Mouse (Mus musculus) olfactory bulb, adult 2 months (tissue): ENCODE data around the gene Lgals7. TPM values are rescaled to one million over a fixed set of nuclear protein-coding genes. Genes with fewer than 3 reads are reported as not detected.
A peak's percentile ranks its signal among the peaks of the same experiment; 100 is the strongest.
"Not testable (repeated sequence)": the region's sequence is repeated elsewhere in the genome, so short reads cannot be mapped to it uniquely, and the experiment has no call there.

Experiments
- H3K27ac ChIP-seq: fragments of 200-500 bp; 2 replicates; pipeline ENCODE4 v1.5.1; 2012; ENCODE audit warnings: low read depth, low read length; ENCODE audit not compliant: insufficient read depth
- H3K4me1 ChIP-seq: fragments of 200-500 bp; 2 replicates; pipeline ENCODE4 v1.6.1; 2012; ENCODE audit warnings: low read length; ENCODE audit not compliant: control insufficient read depth, insufficient read depth
- H3K4me3 ChIP-seq: fragments of 200-500 bp; 2 replicates; pipeline ENCODE4 v1.5.1; 2012; ENCODE audit warnings: mild to moderate bottlenecking, low read depth, low read length, moderate library complexity; ENCODE audit not compliant: insufficient read depth
- CTCF ChIP-seq: fragments of 200-500 bp; IDR thresholded peaks from 2 replicates; pipeline ENCODE4 v1.5.1; 2012; ENCODE audit warnings: low read depth, mild to moderate bottlenecking, low read length, moderate library complexity; ENCODE audit not compliant: insufficient read depth
- POLR2A ChIP-seq: fragments of 200-500 bp; IDR thresholded peaks from 2 replicates; pipeline ENCODE4 v1.6.1; 2012; ENCODE audit warnings: mild to moderate bottlenecking, low read depth, low read length, moderate library complexity; ENCODE audit not compliant: insufficient read depth
- WGBS: fragments of 180-500 bp; shearing (Covaris S2); methylation state at CpG from one replicate; pipeline ENCODE4 v1.1.7; 2018; 5-methylcytosine and 5-hydroxymethylcytosine counted together
- polyA plus RNA-seq: library from polyadenylated mRNA; stranded (reverse); fragments of >200 nt; gene quantifications from 2 replicates; pipeline ENCODE4 v1.2.4, GENCODE M21; 2012; ENCODE audit warnings: low replicate concordance; ENCODE audit not compliant: missing spikeins, insufficient read depth, insufficient read length

Gene Lgals7
- polyA plus RNA-seq, 1 experiment = not detected

DNA sequence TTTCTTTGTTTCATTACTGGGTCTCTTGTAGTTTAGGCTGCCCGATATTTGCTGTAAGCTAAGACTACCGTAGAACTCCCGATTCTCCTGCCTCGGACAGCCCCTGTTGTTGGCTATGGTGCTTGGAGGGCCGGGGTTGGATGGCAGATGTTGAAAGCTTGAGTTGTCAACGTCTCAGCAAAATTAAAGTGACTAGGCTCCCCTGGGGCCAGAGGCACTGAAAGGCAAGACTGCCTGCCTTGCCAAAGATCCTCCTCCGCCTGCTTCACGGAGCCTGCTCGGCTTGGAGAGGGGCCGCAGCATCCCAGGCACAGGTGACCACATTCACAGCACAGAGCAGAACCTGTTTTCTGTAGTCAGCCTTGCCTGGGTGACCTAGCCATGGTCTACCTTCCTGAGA, 16.9 kb downstream of the Lgals7 start:
- 78% methylated on average over 10 of the region's 10 CpGs for WGBS
- no peak for TF ChIP-seq POLR2A
- TF ChIP-seq CTCF = no peak
- no peak overlapping the region for H3K4me3 ChIP-seq
- H3K4me1 ChIP-seq = no peaks in the 10 kb centered on the region
- no peak overlapping the region for H3K27ac ChIP-seq

DNA sequence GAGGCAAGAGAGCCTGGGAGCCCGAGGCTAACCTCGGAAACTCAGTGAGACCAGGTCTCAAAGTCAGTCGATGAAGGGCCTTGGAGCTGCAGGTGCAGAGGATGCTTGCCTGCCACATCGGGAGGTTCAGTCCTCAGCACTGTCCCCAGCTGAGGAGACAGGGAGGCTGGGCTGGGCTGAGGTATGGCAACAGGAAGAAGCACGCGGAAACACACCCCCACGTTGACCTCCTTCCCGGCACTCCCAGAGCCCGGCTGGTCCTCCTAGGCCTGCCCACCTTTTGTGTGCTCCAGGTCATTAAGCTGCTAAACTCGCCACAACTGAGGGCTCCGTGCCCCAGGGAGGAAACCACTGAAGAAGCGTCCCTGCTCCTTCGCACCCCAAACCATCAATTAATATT, 17.5 kb downstream of the Lgals7 start, which contains the start of gene Capn12:
Gene Capn12, plus strand, starts transcription at position 224 of the 400 bp plus-strand sequence.
- Histone ChIP-seq H3K4me1 (no peaks in the 10 kb centered on the region), H3K4me3 (no peak within 1 kb of the TSS), H3K27ac (no peak within 1 kb of the TSS)
- TF ChIP-seq POLR2A (no peak), CTCF (no peak)
- WGBS = 53% methylated on average over 13 of the region's 13 CpGs

DNA sequence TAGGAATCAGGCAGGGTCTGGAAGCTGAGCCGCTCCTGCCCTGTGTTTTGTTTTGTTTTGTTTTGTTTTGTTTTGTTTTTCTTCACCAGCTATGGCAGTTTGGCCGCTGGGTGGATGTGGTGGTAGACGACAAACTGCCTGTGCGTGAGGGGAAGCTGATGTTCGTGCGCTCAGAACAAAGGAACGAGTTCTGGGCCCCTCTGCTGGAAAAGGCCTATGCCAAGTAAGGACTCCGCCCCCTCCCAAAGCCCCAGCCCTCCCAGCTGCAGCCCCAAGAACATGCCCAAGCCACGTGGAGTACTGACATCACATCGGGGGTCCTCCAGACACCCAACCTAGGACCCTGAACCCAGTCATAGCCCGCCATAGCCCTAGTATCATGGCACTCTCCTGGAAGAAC, 19.4 kb downstream of the Lgals7 start:
- 74% methylated on average over 11 of the region's 11 CpGs for WGBS
- H3K4me3 ChIP-seq = no peak overlapping the region
- no peaks in the 10 kb centered on the region for H3K4me1 ChIP-seq
- TF ChIP-seq CTCF = no peak
- TF ChIP-seq POLR2A = no peak
- H3K27ac ChIP-seq = no peak overlapping the region

DNA sequence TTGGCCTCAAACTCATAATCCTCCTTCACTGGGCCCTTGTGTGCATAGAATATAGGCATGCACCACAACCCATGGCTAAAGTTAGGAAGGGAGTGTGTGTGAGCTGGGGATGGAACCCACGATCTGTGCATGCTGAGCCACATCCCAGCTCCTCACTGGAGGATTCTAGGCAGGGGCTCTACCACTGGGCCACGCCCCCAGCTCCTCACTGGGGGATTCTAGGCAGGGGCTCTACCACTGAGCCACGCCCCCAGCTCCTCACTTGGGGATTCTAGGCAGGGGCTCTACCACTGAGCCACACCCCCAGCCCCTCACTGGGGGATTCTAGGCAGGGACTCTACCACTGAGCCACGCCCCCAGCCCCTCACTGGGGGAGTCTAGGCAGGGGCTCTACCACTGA, 20.1 kb downstream of the Lgals7 start:
- 93% methylated on average over 4 of the region's 4 CpGs for whole genome bisulfite sequencing
- not testable (repeated sequence) for H3K4me1 ChIP-seq, H3K27ac ChIP-seq, H3K4me3 ChIP-seq

DNA sequence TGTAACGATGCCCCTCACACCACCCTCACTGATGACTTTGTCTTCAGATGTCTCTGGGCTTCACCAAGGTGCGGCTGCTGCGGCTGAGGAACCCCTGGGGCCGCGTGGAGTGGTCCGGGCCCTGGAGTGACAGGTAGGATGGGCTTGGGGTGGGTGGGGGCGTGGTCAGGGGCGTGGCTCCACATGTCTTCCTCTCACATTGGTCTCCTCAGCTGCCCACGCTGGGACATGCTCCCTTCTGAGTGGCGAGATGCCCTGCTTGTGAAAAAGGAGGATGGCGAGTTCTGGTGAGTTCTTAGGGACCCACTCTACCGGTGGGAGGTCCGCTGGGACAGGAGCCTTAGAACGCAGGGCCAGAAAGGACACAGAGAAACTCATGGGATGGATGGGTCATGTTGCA, 22.8 kb downstream of the Lgals7 start:
- no peak for TF ChIP-seq CTCF
- TF ChIP-seq POLR2A = no peak
- H3K27ac ChIP-seq = no peak overlapping the region
- whole genome bisulfite sequencing = 31% methylated on average over 14 of the region's 14 CpGs

DNA sequence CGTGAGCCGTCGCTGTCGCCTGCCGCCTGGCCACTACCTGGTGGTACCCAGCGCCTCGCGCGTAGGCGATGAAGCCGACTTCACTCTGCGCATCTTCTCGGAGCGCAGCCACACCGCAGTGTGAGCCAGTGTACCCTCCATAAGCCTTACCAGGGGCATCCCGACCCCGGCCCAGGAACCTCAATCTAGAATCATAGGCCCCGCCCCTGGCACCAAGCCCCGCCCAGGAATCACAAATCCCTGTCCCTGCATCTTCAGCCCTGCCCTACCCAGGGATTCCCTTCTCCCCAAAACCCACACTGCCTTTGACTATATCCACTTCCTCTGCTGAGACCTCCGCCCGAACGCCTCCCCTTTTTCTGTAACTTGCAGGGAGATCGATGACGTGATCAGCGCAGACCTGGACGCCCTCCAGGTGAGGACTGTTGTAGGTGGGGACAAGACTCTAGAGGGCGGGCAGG, 25.1 kb downstream of the Lgals7 start:
- 3% methylated on average over 27 of the region's 27 CpGs for WGBS

More for the DNA sequence above, 22.8 kb downstream of the Lgals7 start:
- H3K4me1 ChIP-seq = peaks cover 10% of the 10 kb centered on the region
- H3K4me3 ChIP-seq = no peak overlapping the region

DNA sequence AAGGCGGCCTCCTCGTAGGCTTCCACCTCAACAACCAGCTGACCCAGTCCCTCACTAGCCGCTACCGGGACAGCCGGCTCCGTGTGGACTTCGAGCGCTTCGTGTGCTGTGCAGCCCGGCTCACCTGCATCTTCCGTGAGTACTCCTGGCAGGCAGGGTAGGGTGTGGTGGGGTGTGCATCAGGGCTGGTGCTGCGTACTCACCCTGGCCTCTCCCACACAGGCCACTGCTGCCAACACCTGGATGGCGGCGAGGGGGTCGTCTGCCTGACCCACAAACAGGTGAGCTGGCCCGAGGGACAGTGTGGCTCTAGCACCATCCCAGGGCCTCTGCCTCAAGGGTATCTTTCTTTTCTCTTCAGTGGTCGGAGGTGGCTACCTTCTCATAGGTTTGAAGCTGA, 28.9 kb downstream of the Lgals7 start:
- peaks cover 17% of the 10 kb centered on the region for H3K4me1 ChIP-seq
- H3K27ac ChIP-seq = no peak overlapping the region
- no peak overlapping the region for H3K4me3 ChIP-seq
- no peak for TF ChIP-seq POLR2A
- TF ChIP-seq CTCF = no peak
- WGBS = 94% methylated on average over 17 of the region's 17 CpGs

More for the DNA sequence above, 25.1 kb downstream of the Lgals7 start:
- Histone ChIP-seq H3K4me3 (peak overlapping the region; percentile 27), H3K4me1 (peaks cover 10% of the 10 kb centered on the region), H3K27ac (no peak overlapping the region)
- TF ChIP-seq CTCF (no peak), POLR2A (no peak)

DNA sequence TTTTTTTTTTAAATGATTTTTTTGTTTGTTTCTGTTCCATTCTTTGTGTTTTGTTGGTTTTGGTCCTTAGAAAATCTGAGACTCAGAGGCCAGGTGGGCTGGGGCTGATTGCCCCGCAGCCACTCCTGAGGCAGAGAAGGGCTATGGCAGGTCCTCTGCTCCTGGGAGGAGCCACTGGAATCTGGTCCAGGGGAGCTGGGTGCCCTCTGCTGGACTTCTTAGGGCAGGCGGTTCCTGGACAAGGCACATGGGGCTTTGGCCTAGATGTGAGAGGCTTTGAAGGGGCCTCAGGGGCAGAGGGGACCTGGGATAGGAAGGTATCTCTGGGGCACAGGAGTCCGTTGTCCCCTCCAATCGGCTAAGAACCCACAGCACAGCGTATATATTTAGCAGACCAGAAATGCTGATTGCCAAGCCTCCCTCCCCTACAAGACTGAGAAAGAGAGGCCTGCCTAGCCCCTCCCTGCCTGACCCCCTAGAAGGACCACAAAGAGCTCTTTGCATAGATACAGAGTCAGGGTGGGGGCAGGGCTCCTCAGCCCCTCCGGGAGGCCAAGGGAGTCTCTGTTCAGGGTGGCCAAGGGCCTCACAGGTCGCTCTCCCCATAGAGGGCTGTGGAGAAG, 30.1 kb downstream of the Lgals7 start:
- H3K4me3 ChIP-seq = no peak overlapping the region
- WGBS = 56% methylated on average over 7 of the region's 7 CpGs
- peaks cover 13% of the 10 kb centered on the region for H3K4me1 ChIP-seq
- no peak overlapping the region for H3K27ac ChIP-seq
- TF ChIP-seq CTCF = peak; percentile 38; the same call in 1 of the 2 replicates
- TF ChIP-seq POLR2A = no peak

DNA sequence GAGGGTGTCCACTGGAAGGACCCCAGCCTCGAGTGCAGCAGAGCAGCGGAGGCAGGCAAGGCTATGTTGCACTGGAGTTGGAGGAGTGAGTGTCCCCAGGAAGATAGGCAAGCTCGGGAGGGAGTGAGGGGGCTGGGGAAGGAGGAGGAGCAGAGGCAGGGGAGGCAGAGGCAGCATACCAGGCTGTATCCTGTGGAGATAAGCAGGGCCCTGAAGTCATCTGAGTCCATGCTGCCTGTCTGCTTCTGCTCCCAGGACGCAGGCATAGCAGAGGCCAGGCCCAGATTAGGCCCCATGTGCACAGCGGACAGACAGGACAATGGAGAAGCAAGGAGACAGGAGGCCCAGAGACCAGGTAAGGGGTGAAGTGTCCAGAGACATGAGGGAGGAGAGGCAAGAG, 31.3 kb downstream of the Lgals7 start:
- Histone ChIP-seq H3K4me3 (no peak overlapping the region), H3K4me1 (peaks cover 9% of the 10 kb centered on the region; the same call in 1 of the 2 replicates), H3K27ac (no peak overlapping the region)
- TF ChIP-seq CTCF (no peak), POLR2A (no peak)
- 46% methylated on average over 5 of the region's 5 CpGs for WGBS
